8 mouse cellular contexts compared by ENCODE assay signal in the genomic region with DNA sequence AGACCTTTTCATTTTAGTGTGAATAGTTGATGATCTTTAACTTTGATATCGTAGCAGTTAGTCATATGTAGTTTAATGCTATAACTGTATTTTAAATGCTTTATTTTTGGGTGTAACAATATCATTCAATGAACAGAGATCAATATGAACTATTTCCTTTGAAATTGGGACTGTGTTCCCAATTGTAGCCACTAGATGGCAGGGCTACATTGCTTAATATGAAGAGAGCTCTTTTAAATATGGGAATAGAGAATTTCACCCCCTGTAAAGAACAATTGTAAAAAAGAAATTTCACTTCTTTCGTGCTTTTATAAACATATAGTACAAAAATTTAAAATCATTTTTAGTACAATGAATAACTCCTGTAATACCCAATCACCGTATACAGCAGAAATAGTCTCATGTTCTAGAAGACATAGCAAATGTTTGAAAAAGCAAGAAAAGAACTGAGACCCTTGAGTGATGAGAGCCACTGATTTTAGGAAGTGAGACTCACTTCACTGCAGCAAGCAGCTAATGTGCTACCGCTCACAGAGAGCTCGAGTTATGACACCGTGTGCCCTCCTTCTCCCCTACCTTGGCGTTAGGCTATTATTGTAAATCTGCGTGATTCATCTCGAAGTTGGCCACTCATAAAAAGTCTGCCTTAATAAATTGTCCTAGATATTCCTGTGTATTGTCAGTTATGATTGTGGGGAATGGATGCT.
DNase-seq lines count a peak whose midpoint lies in the region; ATAC-seq and TF ChIP-seq lines count a peak whose summit lies in the region.

No protein-coding gene starts in this region.

- TF ChIP-seq POLR2A in brain, embryonic 14.5 days (IDR thresholded peaks at IDR 0.05; ENCODE audit: borderline replicate concordance, extremely low read depth, insufficient read depth, insufficient read length, poor library complexity, severe bottlenecking), result no peak
- TF ChIP-seq POLR2A in limb, embryonic 14.5 days (IDR thresholded peaks at IDR 0.05; ENCODE audit: borderline replicate concordance, extremely low read depth, insufficient read depth, insufficient read length), result no peak

- no peak overlapping the region for H3K27ac ChIP-seq in hindbrain, embryonic 11.5 days (ENCODE audit: low read depth, low read length)
- no peak overlapping the region for H3K27ac ChIP-seq in hindbrain, embryonic 13.5 days
- H3K27ac ChIP-seq in limb, embryonic 14.5 days (replicated peaks; ENCODE audit: low read depth, low read length), result no peak overlapping the region

- H3K4me2 ChIP-seq in hindbrain, embryonic 11.5 days (replicated peaks; ENCODE audit: low read depth, low read length), result no peak overlapping the region
- no peak overlapping the region for H3K4me2 ChIP-seq in hindbrain, embryonic 13.5 days
- no peak overlapping the region for H3K4me2 ChIP-seq in limb, embryonic 14.5 days (replicated peaks; ENCODE audit: low read depth, low read length, severe bottlenecking)

- H3K27me3 ChIP-seq in hindbrain, embryonic 11.5 days (ENCODE audit: control insufficient read depth, insufficient read depth, low read length), result no peaks in the 10 kb centered on the region
- no peaks in the 10 kb centered on the region for H3K27me3 ChIP-seq in hindbrain, embryonic 13.5 days
- H3K27me3 ChIP-seq in limb, embryonic 14.5 days (ENCODE audit: control insufficient read depth, insufficient read depth, low read length), result no peaks in the 10 kb centered on the region

- WGBS in hindbrain, embryonic 11.5 days, result 63% methylated on average over 9 of the region's 9 CpGs
- WGBS in hindbrain, embryonic 13.5 days, result 69% methylated on average over 9 of the region's 9 CpGs
- 61% methylated on average over 9 of the region's 9 CpGs for WGBS in limb, embryonic 14.5 days

- no peak overlapping the region for H3K4me3 ChIP-seq in hindbrain, embryonic 11.5 days (ENCODE audit: low read depth, low read length)
- H3K4me3 ChIP-seq in hindbrain, embryonic 13.5 days, result no peak overlapping the region
- no peak overlapping the region for H3K4me3 ChIP-seq in limb, embryonic 14.5 days (replicated peaks; ENCODE audit: low read length)

- DNase-seq in hindbrain, embryonic 11.5 days (ENCODE audit: low spot score), result peak; percentile 66
- peak; percentile 34 for DNase-seq in right cerebral cortex, postnatal 4 days
- DNase-seq in right cerebral cortex, postnatal 25 days, result no peak
- peak; percentile 73 for DNase-seq in brain, embryonic 14.5 days (ENCODE audit: low read depth)
- peak; percentile 38 for DNase-seq in limb, embryonic 14.5 days (ENCODE audit: low spot score)
- no peak for DNase-seq in spleen, postnatal 36 days (ENCODE audit: low spot score in 2 of 2)
- DNase-seq in frontal cortex, postnatal 14 days (ENCODE audit: low spot score in 2 of 2), result no peak

- H3K36me3 ChIP-seq in hindbrain, embryonic 11.5 days (ENCODE audit: control insufficient read depth, insufficient read depth, low read length), result no peaks in the 10 kb centered on the region
- H3K36me3 ChIP-seq in hindbrain, embryonic 13.5 days, result no peaks in the 10 kb centered on the region
- H3K36me3 ChIP-seq in limb, embryonic 14.5 days (ENCODE audit: control insufficient read depth, insufficient read depth, low read length), result no peaks in the 10 kb centered on the region

- H3K4me1 ChIP-seq in hindbrain, embryonic 11.5 days (replicated peaks; ENCODE audit: control insufficient read depth, insufficient read depth, low read length), result no peaks in the 10 kb centered on the region
- no peaks in the 10 kb centered on the region for H3K4me1 ChIP-seq in hindbrain, embryonic 13.5 days (replicated peaks)
- no peaks in the 10 kb centered on the region for H3K4me1 ChIP-seq in limb, embryonic 14.5 days (ENCODE audit: control insufficient read depth, insufficient read depth, low read length)

- TF ChIP-seq CTCF in brain, embryonic 14.5 days (IDR thresholded peaks at IDR 0.05; ENCODE audit: borderline replicate concordance, extremely low read depth, insufficient read depth, insufficient read length), result no peak

- no peak overlapping the region for H3K9ac ChIP-seq in hindbrain, embryonic 11.5 days (ENCODE audit: low read depth, low read length)
- H3K9ac ChIP-seq in hindbrain, embryonic 13.5 days, result no peak overlapping the region
- H3K9ac ChIP-seq in limb, embryonic 14.5 days (ENCODE audit: low read depth, low read length, severe bottlenecking), result no peak overlapping the region

- ATAC-seq in hindbrain, embryonic 11.5 days (ENCODE audit: low FRiP score), result no peak
- no peak for ATAC-seq in hindbrain, embryonic 13.5 days (ENCODE audit: low FRiP score)
- no peak for ATAC-seq in limb, embryonic 14.5 days (ENCODE audit: low FRiP score, low read depth)

- no peaks in the 10 kb centered on the region for H3K9me3 ChIP-seq in hindbrain, embryonic 11.5 days (ENCODE audit: control insufficient read depth, low read length)
- no peaks in the 10 kb centered on the region for H3K9me3 ChIP-seq in hindbrain, embryonic 13.5 days
- H3K9me3 ChIP-seq in limb, embryonic 14.5 days (ENCODE audit: control insufficient read depth, low read length), result no peaks in the 10 kb centered on the region

Comparison
In these comparisons a context has a peak if more than half of its experiments do, and no peak if none do; other contexts are left out.
1. DNase-seq: peak in hindbrain, embryonic 11.5 days (single experiment), right cerebral cortex, postnatal 4 days (single experiment), brain, embryonic 14.5 days (single experiment) and limb, embryonic 14.5 days (single experiment); none in right cerebral cortex, postnatal 25 days (single experiment), spleen, postnatal 36 days (0 of 2) and frontal cortex, postnatal 14 days (0 of 2).